Mouse (Mus musculus) frontal cortex, postnatal 14 days (tissue): ENCODE results near the gene Amy2a1.
"Not testable (repeated sequence)": the region's sequence is repeated elsewhere in the genome, so short reads cannot be mapped to it uniquely, and the experiment has no call there.

Source experiments
- DNase-seq, 2 experiments: peaks; one replicate each; pipeline ENCODE4 v3.0.0; 2022; ENCODE audit warnings: low spot score in 2 of 2

The Amy2a1 gene

GRCm38 (mm10) chr3:113532328-113532727, at the start of gene Amy2a1:
Amy2a1 (minus strand) TSS chr3:113532428.
- DNase-seq = not testable (repeated sequence)

- DNase-seq = no peak
Measured at GRCm38 (mm10) chr3:113574578-113574977, 42.4 kb upstream of the Amy2a1 start.

- DNase-seq = no peak
Measured at GRCm38 (mm10) chr3:113574138-113574537, 41.9 kb upstream of the Amy2a1 start.

GRCm38 (mm10) chr3:113572158-113572557, 39.9 kb upstream of the Amy2a1 start:
- no peak for DNase-seq

- DNase-seq = no peak
Measured at GRCm38 (mm10) chr3:113539692-113540091, 7.5 kb upstream of the Amy2a1 start.
